Mouse (Mus musculus) E14TG2a.4 (cell line): ENCODE data around the gene Fdx1l.
"Not testable (repeated sequence)": the region's sequence is repeated elsewhere in the genome, so short reads cannot be mapped to it uniquely, and the experiment has no call there.

ENCODE experiments used
- H3K27me3 ChIP-seq: 2 replicates; pipeline ENCODE4 v1.6.1; 2014; ENCODE audit warnings: low read length, control low read depth; ENCODE audit not compliant: insufficient read depth
- H3K36me3 ChIP-seq: 2 replicates; pipeline ENCODE4 v1.6.1; 2014; ENCODE audit warnings: low read length, control low read depth; ENCODE audit not compliant: insufficient read depth
- H3K4me1 ChIP-seq: replicated peaks from 2 replicates; pipeline ENCODE4 v1.6.1; 2014; ENCODE audit warnings: low read depth, low read length, control low read depth
- H3K4me3 ChIP-seq: replicated peaks from 2 replicates; pipeline ENCODE4 v1.5.1; 2014; ENCODE audit warnings: mild to moderate bottlenecking, low read length
- H3K9me3 ChIP-seq: 2 replicates; pipeline ENCODE4 v1.6.1; 2014; ENCODE audit warnings: low read length, control low read depth
- CTCF ChIP-seq: conservative IDR thresholded peaks from 2 replicates; pipeline ENCODE4 v1.5.1; 2014; ENCODE audit warnings: low read length
- NANOG ChIP-seq: IDR thresholded peaks from 2 replicates; pipeline ENCODE4 v1.6.1; 2014; ENCODE audit warnings: borderline replicate concordance, low read length, mixed read lengths
- POU5F1 ChIP-seq: IDR thresholded peaks from 2 replicates; pipeline ENCODE4 v1.6.1; 2014; ENCODE audit warnings: low read length, borderline replicate concordance

The Fdx1l gene

GRCm38 (mm10) chr9:21045235-21045634 lies 28.2 kb downstream of the Fdx1l start:
- H3K4me1 ChIP-seq = peaks cover 13% of the 10 kb centered on the region; the same call in 1 of the 2 replicates
- peaks cover 7% of the 10 kb centered on the region for H3K27me3 ChIP-seq
- H3K4me3 ChIP-seq = no peak overlapping the region
- H3K9me3 ChIP-seq = no peaks in the 10 kb centered on the region
- H3K36me3 ChIP-seq = no peaks in the 10 kb centered on the region
- TF ChIP-seq POU5F1 (no peak), CTCF (no peak), NANOG (no peak)

GRCm38 (mm10) chr9:21044785-21045184 lies 28.6 kb downstream of the Fdx1l start:
- not testable (repeated sequence) for H3K4me3 ChIP-seq, H3K36me3 ChIP-seq
- H3K4me1 ChIP-seq = peaks cover 13% of the 10 kb centered on the region; the same call in 1 of the 2 replicates

GRCm38 (mm10) chr9:21043563-21043962 lies 29.9 kb downstream of the Fdx1l start:
- peaks cover 16% of the 10 kb centered on the region; the same call in 1 of the 2 replicates for H3K4me1 ChIP-seq
- H3K9me3 ChIP-seq = no peaks in the 10 kb centered on the region
- no peaks in the 10 kb centered on the region for H3K36me3 ChIP-seq
- TF ChIP-seq CTCF (no peak), NANOG (no peak), POU5F1 (no peak)
- no peak overlapping the region for H3K4me3 ChIP-seq
- peaks cover 23% of the 10 kb centered on the region for H3K27me3 ChIP-seq

More at GRCm38 (mm10) chr9:21044785-21045184, 28.6 kb downstream of the Fdx1l start:
- not testable (repeated sequence) for H3K9me3 ChIP-seq
- H3K27me3 ChIP-seq = peaks cover 11% of the 10 kb centered on the region

GRCm38 (mm10) chr9:21041308-21041707 lies 32.1 kb downstream of the Fdx1l start:
- no peaks in the 10 kb centered on the region for H3K36me3 ChIP-seq
- H3K4me1 ChIP-seq = peaks cover 37% of the 10 kb centered on the region
- H3K9me3 ChIP-seq = no peaks in the 10 kb centered on the region
- H3K4me3 ChIP-seq = no peak overlapping the region
- peaks cover 44% of the 10 kb centered on the region for H3K27me3 ChIP-seq
- TF ChIP-seq CTCF (no peak), NANOG (no peak), POU5F1 (no peak)

GRCm38 (mm10) chr9:21039779-21040178 lies 33.6 kb downstream of the Fdx1l start:
- Histone ChIP-seq H3K4me1 (peaks cover 48% of the 10 kb centered on the region), H3K9me3 (no peaks in the 10 kb centered on the region), H3K4me3 (no peak overlapping the region), H3K27me3 (peaks cover 59% of the 10 kb centered on the region), H3K36me3 (no peaks in the 10 kb centered on the region)
- no peak for TF ChIP-seq POU5F1
- TF ChIP-seq CTCF = no peak
- no peak for TF ChIP-seq NANOG

GRCm38 (mm10) chr9:21037481-21037891 lies 35.9 kb downstream of the Fdx1l start:
- peak overlapping the region; percentile 72 for H3K4me3 ChIP-seq
- TF ChIP-seq POU5F1 (no peak), CTCF (no peak), NANOG (no peak)
- H3K9me3 ChIP-seq = no peaks in the 10 kb centered on the region
- peaks cover 68% of the 10 kb centered on the region for H3K4me1 ChIP-seq
- peaks cover 79% of the 10 kb centered on the region for H3K27me3 ChIP-seq
- no peaks in the 10 kb centered on the region for H3K36me3 ChIP-seq

GRCm38 (mm10) chr9:21036666-21037065 lies 36.7 kb downstream of the Fdx1l start:
- Histone ChIP-seq H3K36me3 (no peaks in the 10 kb centered on the region), H3K27me3 (peaks cover 87% of the 10 kb centered on the region), H3K4me3 (peak overlapping the region; percentile 72), H3K9me3 (no peaks in the 10 kb centered on the region), H3K4me1 (peaks cover 72% of the 10 kb centered on the region)
- TF ChIP-seq CTCF = no peak
- TF ChIP-seq POU5F1 = no peak
- TF ChIP-seq NANOG = no peak

- H3K9me3 ChIP-seq = no peaks in the 10 kb centered on the region
- peaks cover 87% of the 10 kb centered on the region for H3K27me3 ChIP-seq
- no peaks in the 10 kb centered on the region for H3K36me3 ChIP-seq
- TF ChIP-seq POU5F1 = no peak
- no peak for TF ChIP-seq CTCF
- TF ChIP-seq NANOG = no peak
- H3K4me1 ChIP-seq = peaks cover 72% of the 10 kb centered on the region
- H3K4me3 ChIP-seq = peak overlapping the region; percentile 72
These were observed 37.3 kb downstream of the Fdx1l start for GRCm38 (mm10) chr9:21036161-21036560.

- Histone ChIP-seq H3K27me3 (peaks cover 86% of the 10 kb centered on the region), H3K4me3 (peak overlapping the region; percentile 72), H3K4me1 (peaks cover 76% of the 10 kb centered on the region), H3K9me3 (no peaks in the 10 kb centered on the region), H3K36me3 (no peaks in the 10 kb centered on the region)
- no peak for TF ChIP-seq POU5F1
- TF ChIP-seq CTCF = no peak
- TF ChIP-seq NANOG = no peak
These were observed 37.8 kb downstream of the Fdx1l start for GRCm38 (mm10) chr9:21035586-21035985.
